Mouse (Mus musculus) cerebellum, adult 2 months (tissue): Measurements from ENCODE around the gene Rhog.

Source experiments
- CTCF ChIP-seq: fragments of 200-500 bp; IDR thresholded peaks from 2 replicates; pipeline ENCODE4 v1.5.1; 2011; ENCODE audit warnings: low read depth, mild to moderate bottlenecking, control low read depth, low read length, moderate library complexity, borderline replicate concordance; ENCODE audit not compliant: insufficient read depth
- POLR2A ChIP-seq: fragments of 200-500 bp; IDR thresholded peaks from 2 replicates; pipeline ENCODE4 v1.6.1; 2011; ENCODE audit warnings: low read length, control low read depth, borderline replicate concordance; ENCODE audit not compliant: insufficient read depth

DNA sequence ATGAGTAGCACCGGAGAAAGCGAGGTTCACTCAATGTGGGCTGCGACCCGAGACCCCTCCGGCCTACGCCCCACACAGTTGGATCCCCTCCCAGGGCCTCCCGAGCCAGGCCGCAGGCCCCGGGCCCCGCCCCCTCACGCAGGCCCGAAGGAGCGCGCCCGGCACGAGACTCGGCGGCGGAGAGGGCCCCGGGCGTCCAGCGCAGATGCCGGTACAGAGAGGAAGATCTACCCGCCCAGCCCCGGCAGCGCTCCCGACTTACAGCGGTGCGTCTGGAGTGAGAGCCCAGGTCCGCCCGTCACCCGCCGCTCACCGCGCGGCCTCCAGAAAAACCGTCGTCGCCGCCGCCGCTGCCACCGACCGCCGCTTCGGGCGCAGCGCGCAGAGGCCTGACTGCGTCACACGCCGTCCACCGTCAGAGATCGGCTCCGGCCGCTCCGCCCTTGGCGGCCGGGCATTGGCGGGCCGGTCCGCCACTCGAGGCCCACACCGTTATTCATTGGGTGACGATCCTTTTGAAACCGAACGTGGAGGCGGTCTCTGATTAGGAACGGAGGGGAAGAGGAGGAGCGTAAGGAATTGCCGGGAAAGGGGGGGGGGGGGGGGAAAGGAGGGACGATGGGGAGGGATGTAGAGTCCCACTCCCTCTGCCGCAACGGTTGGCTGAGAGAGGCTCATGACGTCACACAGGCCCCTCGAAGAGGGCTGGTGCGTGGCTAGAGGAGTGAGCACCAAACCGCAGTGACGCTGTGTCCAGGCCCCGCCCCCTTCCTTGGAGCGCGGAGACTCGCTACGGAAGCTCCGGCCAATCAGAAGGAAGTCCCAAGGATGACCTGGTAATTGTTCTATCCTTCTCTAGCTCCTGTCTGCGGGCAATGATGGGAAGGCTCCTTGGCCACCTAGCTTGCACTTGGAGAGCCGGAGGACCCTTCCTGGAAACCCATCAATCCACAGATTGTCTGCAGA, 45.8 kb downstream of the Rhog start, which contains the start of the genes Nup98 and Pgap2:
- TF ChIP-seq CTCF (no peak), POLR2A (peak; percentile 79)
